Mouse (Mus musculus): ENCODE data around the gene Nucb2. TPM values are rescaled to one million over a fixed set of nuclear protein-coding genes. Genes with fewer than 3 reads are reported as not detected.

Nucb2 gene
- polyA plus RNA-seq (2012; fragmentation: generic; extraction: Trizol) = 1 to 10 TPM; 1.5 to 9.2 TPM

GRCm38 (mm10) chr7:116503879-116504817 lies at the start of gene Nucb2:
TSS of gene Nucb2 (plus strand) at chr7:116504369.

Other genes starting within 250 kb of the Nucb2 start
- gene Plekha7, start 196.0 kb upstream of the Nucb2 start, polyA plus RNA-seq (2012; fragmentation: generic; extraction: Trizol) = 1 to 10 TPM in 1 of 2 experiments, under 1 TPM in 1; 0.08 to 1.0 TPM
- 1,000 to 10,000 TPM; 1,828 to 3,655 TPM for gene Rps13, start 170.2 kb upstream of the Nucb2 start, polyA plus RNA-seq (2012; fragmentation: generic; extraction: Trizol)
- gene Pik3c2a, start 60.9 kb upstream of the Nucb2 start, polyA plus RNA-seq (2012; fragmentation: generic; extraction: Trizol) = 1 to 10 TPM in 1 of 2 experiments, under 1 TPM in 1; 0.18 to 1.3 TPM